Mouse (Mus musculus) heart, embryonic 16.5 days (tissue): ENCODE data around the gene Utf1. TPM values are rescaled to one million over a fixed set of nuclear protein-coding genes. Genes with fewer than 3 reads are reported as not detected.

ENCODE experiments used
- ATAC-seq: fragments of 200-750 bp; cut with Nextera tagmentation; replicated peaks from 2 replicates; pipeline ENCODE4 v1.8.0; 2017; ENCODE audit warnings: moderate number of reproducible peaks; ENCODE audit not compliant: insufficient read depth, low FRiP score; ENCODE audit errors: extremely low read depth
- H3K27ac ChIP-seq: fragments of 300-500 bp; sonication (generic); 2 replicates; pipeline ENCODE4 v1.5.1; 2014; ENCODE audit warnings: mild to moderate bottlenecking, low read length, control low read depth, moderate library complexity
- H3K27me3 ChIP-seq: fragments of 300-500 bp; sonication (generic); 2 replicates; pipeline ENCODE4 v1.6.1; 2014; ENCODE audit warnings: low read length, mixed read lengths; ENCODE audit not compliant: control insufficient read depth, insufficient read depth
- H3K36me3 ChIP-seq: fragments of 300-500 bp; sonication (generic); 2 replicates; pipeline ENCODE4 v1.6.1; 2014; ENCODE audit not compliant: control insufficient read depth, insufficient read depth
- H3K4me1 ChIP-seq: fragments of 300-500 bp; sonication (generic); 2 replicates; pipeline ENCODE4 v1.6.1; 2014; ENCODE audit warnings: low read length, mixed read lengths; ENCODE audit not compliant: control insufficient read depth, insufficient read depth
- H3K4me2 ChIP-seq: fragments of 300-500 bp; sonication (generic); 2 replicates; pipeline ENCODE4 v1.6.1; 2014; ENCODE audit warnings: low read depth, mild to moderate bottlenecking, control low read depth, low read length
- H3K4me3 ChIP-seq: fragments of 300-500 bp; sonication (generic); 2 replicates; pipeline ENCODE4 v1.5.1; 2014; ENCODE audit warnings: mild to moderate bottlenecking, control low read depth, low read length
- H3K9ac ChIP-seq: fragments of 300-500 bp; sonication (generic); 2 replicates; pipeline ENCODE4 v1.6.1; 2014; ENCODE audit warnings: low read length, control low read depth
- H3K9me3 ChIP-seq: fragments of 300-500 bp; sonication (generic); replicated peaks from 2 replicates; pipeline ENCODE4 v1.6.1; 2016; ENCODE audit warnings: low read length; ENCODE audit not compliant: control insufficient read depth
- WGBS: fragments of 180-500 bp; shearing (Covaris S2); extraction: QIAGEN DNeasy Blood & Tissue Kit; methylation state at CpG from one replicate; pipeline ENCODE4 v1.1.7; 2014; 5-methylcytosine and 5-hydroxymethylcytosine counted together
- microRNA counts: library from miRNA; unstranded; fragments of <30 nt; microRNA quantifications from one replicate; lab custom pipeline; 2016
- microRNA-seq: library from miRNA; unstranded; fragments of <30 nt; microRNA quantifications from one replicate; pipeline ENCODE4, GENCODE M21; 2017
- polyA plus RNA-seq: library from polyadenylated mRNA; unstranded; fragments of >200 nt; fragmentation: Nextera tagmentation; extraction: Ambion mirVana; gene quantifications from 2 replicates; pipeline ENCODE4 v1.2.1, GENCODE M21; 2015

Utf1 gene
- polyA plus RNA-seq, 1 experiment from 2014 or later: 2.0 TPM

DNA sequence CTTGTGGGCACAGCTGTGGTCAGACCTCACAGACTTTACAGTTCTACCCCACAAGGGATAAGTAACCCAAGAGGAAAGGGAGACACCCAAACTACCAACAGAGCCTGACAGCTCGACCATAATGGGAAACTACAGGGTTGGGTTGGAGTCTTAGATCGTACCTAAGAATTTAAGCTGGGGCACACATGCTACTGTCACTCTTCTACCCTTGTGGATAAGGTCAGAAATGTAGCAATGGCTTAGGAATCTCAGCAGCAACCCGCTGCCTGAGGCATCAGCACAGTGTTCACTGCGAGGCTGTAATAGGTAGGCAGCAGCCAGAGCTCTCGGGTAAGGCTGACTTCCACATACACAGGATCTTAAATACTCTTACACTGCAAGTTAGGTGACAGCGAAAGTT is 49.9 kb downstream of the Utf1 start:
- no peaks in the 10 kb centered on the region for H3K4me1 ChIP-seq
- WGBS: 86% methylated on average over 6 of the region's 6 CpGs
- no peak overlapping the region for H3K27ac ChIP-seq
- no peak overlapping the region for H3K9ac ChIP-seq
- no peak overlapping the region for H3K4me3 ChIP-seq
- no peaks in the 10 kb centered on the region for H3K9me3 ChIP-seq
- no peaks in the 10 kb centered on the region for H3K27me3 ChIP-seq
- ATAC-seq: no peak
- H3K4me2 ChIP-seq: no peak overlapping the region
- H3K36me3 ChIP-seq: peaks cover 22% of the 10 kb centered on the region

DNA sequence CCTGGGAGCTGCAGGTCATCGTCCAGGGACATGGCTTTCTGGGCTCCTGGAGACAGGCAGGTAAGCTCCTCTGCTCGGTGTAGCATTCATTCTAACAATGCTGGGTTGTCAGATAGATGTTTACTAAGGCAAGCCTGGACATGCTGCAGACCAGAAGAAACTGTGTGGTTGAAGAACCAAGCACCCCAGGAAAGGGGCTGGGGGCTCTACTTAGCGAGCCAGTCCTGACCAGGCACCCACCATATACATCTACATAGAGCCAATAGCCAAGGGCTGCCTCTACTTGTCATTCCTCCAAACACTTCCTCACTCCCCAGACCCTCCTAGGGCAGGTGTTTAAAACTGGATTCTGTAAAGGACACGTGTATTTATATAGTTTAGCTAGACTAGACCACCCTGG is 50.6 kb downstream of the Utf1 start:
- no peaks in the 10 kb centered on the region for H3K4me1 ChIP-seq
- WGBS: 79% methylated on average over 4 of the region's 4 CpGs
- no peak overlapping the region for H3K27ac ChIP-seq
- H3K9ac ChIP-seq: no peak overlapping the region
- peaks cover 27% of the 10 kb centered on the region for H3K36me3 ChIP-seq
- no peaks in the 10 kb centered on the region for H3K27me3 ChIP-seq
- no peaks in the 10 kb centered on the region for H3K9me3 ChIP-seq
- H3K4me3 ChIP-seq: no peak overlapping the region
- no peak for ATAC-seq
- H3K4me2 ChIP-seq: no peak overlapping the region

DNA sequence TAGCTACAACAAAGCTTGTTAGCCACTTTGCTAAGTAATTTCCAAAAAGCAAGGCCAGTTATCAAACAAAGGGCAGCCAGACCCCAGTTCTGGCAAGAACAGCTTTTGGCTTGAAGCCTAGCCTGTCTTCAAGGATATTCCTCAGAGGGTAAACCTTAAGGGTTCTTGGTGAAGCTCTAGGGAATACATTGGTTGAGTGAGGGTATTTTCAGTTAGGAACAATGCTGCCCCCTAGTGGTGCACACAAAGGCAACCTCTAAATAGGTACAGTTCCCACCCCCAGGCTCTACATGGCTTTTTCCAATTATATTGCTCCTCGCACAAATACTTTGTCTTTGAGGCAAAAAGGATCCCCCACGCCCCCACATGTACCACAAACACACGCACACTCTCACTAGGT is 51.1 kb downstream of the Utf1 start:
- Histone ChIP-seq H3K9ac (no peak overlapping the region), H3K4me3 (no peak overlapping the region), H3K9me3 (no peaks in the 10 kb centered on the region), H3K27ac (no peak overlapping the region), H3K4me2 (no peak overlapping the region), H3K36me3 (peaks cover 31% of the 10 kb centered on the region), H3K4me1 (no peaks in the 10 kb centered on the region), H3K27me3 (no peaks in the 10 kb centered on the region)
- 44% methylated on average over 3 of the region's 3 CpGs for WGBS
- ATAC-seq: no peak

MicroRNAs within 50 kb of the gene (microRNA counts, 519-probe panel; counts per million panel counts)
- microRNA mmu-miR-202-3p (lab: Ali Mortazavi, UCI): 2,073 counts per million, percentile 25 among the panel's probes with 10 or more counts
- 2,479 counts per million, percentile 58 among the panel's probes with 10 or more counts for microRNA mmu-miR-202-5p (lab: Ali Mortazavi, UCI)

Small RNA genes lying within 50 kb of the gene (microRNA-seq; reads per million reads assigned to microRNA genes)
- gene Mir202 (2.6 reads per million, percentile 7 among the genes with 10 or more reads in this experiment), gene Mir7062 (not detected), gene mmu-mir-7686 (not detected)

Other genes starting within 250 kb of the Utf1 start
- gene Adgra1, start 109.6 kb upstream of the Utf1 start, polyA plus RNA-seq: not detected in 2 replicates
- gene Kndc1, start 49.1 kb upstream of the Utf1 start, polyA plus RNA-seq: 0.37 and 0.47 TPM in 2 replicates
- gene 6430531B16Rik, start 35.0 kb downstream of the Utf1 start, polyA plus RNA-seq: 0.66 and 0.69 TPM in 2 replicates
- gene Adam8, start 48.8 kb downstream of the Utf1 start, polyA plus RNA-seq: 1.7 and 2.8 TPM in 2 replicates
- 32.1 and 36.5 TPM in 2 replicates for gene Zfp511, start 92.6 kb downstream of the Utf1 start, polyA plus RNA-seq
- gene Tubgcp2, start 92.9 kb downstream of the Utf1 start, polyA plus RNA-seq: 34.6 and 39.9 TPM in 2 replicates
- gene Msx3, start 105.3 kb downstream of the Utf1 start, polyA plus RNA-seq: not detected in 2 replicates
- 0.47 and 0.66 TPM in 2 replicates for gene Caly, start 138.8 kb downstream of the Utf1 start, polyA plus RNA-seq
- 2.3 TPM in 1 of 2 replicates, not detected in the other for gene Prap1, start 149.6 kb downstream of the Utf1 start, polyA plus RNA-seq
- gene Fuom, start 158.7 kb downstream of the Utf1 start, polyA plus RNA-seq: 93.9 and 103 TPM in 2 replicates
- gene Paox, start 172.0 kb downstream of the Utf1 start, polyA plus RNA-seq: 9.5 and 12.9 TPM in 2 replicates
- gene Echs1, start 172.7 kb downstream of the Utf1 start, polyA plus RNA-seq: 244 and 266 TPM in 2 replicates
- 34.1 and 36.8 TPM in 2 replicates for gene Mtg1, start 193.8 kb downstream of the Utf1 start, polyA plus RNA-seq
- 0.09 and 0.12 TPM in 2 replicates for gene Sprn, start 211.1 kb downstream of the Utf1 start, polyA plus RNA-seq
- gene Olfr522, start 221.0 kb downstream of the Utf1 start, polyA plus RNA-seq: not detected in 2 replicates
- not detected in 2 replicates for gene Olfr523, start 229.4 kb downstream of the Utf1 start, polyA plus RNA-seq